Mouse (Mus musculus): Measurements from ENCODE around the gene Nsrp1. TPM values are rescaled to one million over a fixed set of nuclear protein-coding genes. Genes with fewer than 3 reads are reported as not detected.
"Not testable (repeated sequence)": the region's sequence is repeated elsewhere in the genome, so short reads cannot be mapped to it uniquely, and the experiment has no call there.

The Nsrp1 gene
- total RNA-seq (2021) = 10 to 100 TPM; 17.3 to 22.6 TPM

- intact Hi-C loops (cut with DNase I) = no loop called here
- peak; percentile 92 to 93 for DNase-seq (ENCODE audit: low spot score in 2 of 2)
Measured at GRCm38 (mm10) chr11:77078273-77079134, at the start of gene Nsrp1. Gene Nsrp1, minus strand, starts transcription at chr11:77078435.

GRCm38 (mm10) chr11:77111141-77111540 is 32.9 kb upstream of the Nsrp1 start:
- intact Hi-C loops (cut with DNase I) = no loop called here
- no peak for DNase-seq (ENCODE audit: low spot score in 2 of 2)

- no peak for DNase-seq (ENCODE audit: low spot score in 2 of 2)
- intact Hi-C loops (cut with DNase I) = loop anchor here (10.0 kb wide), 1 partner anchor 356 kb away; the partner anchor contains the start of gene Coro6
Measured at GRCm38 (mm10) chr11:77108442-77108841, 30.2 kb upstream of the Nsrp1 start.

- DNase-seq (ENCODE audit: low spot score in 2 of 2) = not testable (repeated sequence)
- intact Hi-C loops (cut with DNase I) = loop anchor here (10.0 kb wide), 1 partner anchor 357 kb away; the partner anchor contains the start of gene Coro6
Measured at GRCm38 (mm10) chr11:77107872-77108271, 29.6 kb upstream of the Nsrp1 start.

- intact Hi-C loops (cut with DNase I) = loop anchor here (10.0 kb wide), 1 partner anchor 358 kb away; the partner anchor contains the start of gene Coro6
- no peak for DNase-seq (ENCODE audit: low spot score in 2 of 2)
Measured at GRCm38 (mm10) chr11:77106961-77107360, 28.7 kb upstream of the Nsrp1 start.

- intact Hi-C loops (cut with DNase I) = loop anchor here (5.0 to 10.0 kb wide), 2 partner anchors 207 to 364 kb away; partner anchors contain the start of gene Coro6
- peak; percentile 65 to 75 for DNase-seq (ENCODE audit: low spot score in 2 of 2)
Measured at GRCm38 (mm10) chr11:77100137-77100937, 22.1 kb upstream of the Nsrp1 start.

- intact Hi-C loops (cut with DNase I) = no loop called here
- DNase-seq (ENCODE audit: low spot score in 2 of 2) = no peak
Measured at GRCm38 (mm10) chr11:77098332-77098972, 20.2 kb upstream of the Nsrp1 start.

- intact Hi-C loops (cut with DNase I) = no loop called here
- no peak for DNase-seq (ENCODE audit: low spot score in 2 of 2)
Measured at GRCm38 (mm10) chr11:77096991-77097390, 18.8 kb upstream of the Nsrp1 start.

- DNase-seq (ENCODE audit: low spot score in 2 of 2) = no peak
- intact Hi-C loops (cut with DNase I) = no loop called here
Measured at GRCm38 (mm10) chr11:77096581-77096980, 18.3 kb upstream of the Nsrp1 start.

GRCm38 (mm10) chr11:77095206-77095605 is 17.0 kb upstream of the Nsrp1 start:
- intact Hi-C loops (cut with DNase I) = no loop called here

GRCm38 (mm10) chr11:77094136-77094535 is 15.9 kb upstream of the Nsrp1 start:
- intact Hi-C loops (cut with DNase I) = loop anchor here (5.0 kb wide), 1 partner anchor 97 kb away; the partner anchor contains the start of gene Slc6a4
- peak in 1 of 2 experiments; percentile 10 for DNase-seq (ENCODE audit: low spot score in 2 of 2)

More at GRCm38 (mm10) chr11:77095206-77095605, 17.0 kb upstream of the Nsrp1 start:
- no peak for DNase-seq (ENCODE audit: low spot score in 2 of 2)

- intact Hi-C loops (cut with DNase I) = loop anchor here (5.0 kb wide), 1 partner anchor 96 kb away; the partner anchor contains the start of gene Slc6a4
- DNase-seq (ENCODE audit: low spot score in 2 of 2) = no peak
Measured at GRCm38 (mm10) chr11:77093208-77093607, 15.0 kb upstream of the Nsrp1 start.

GRCm38 (mm10) chr11:77089162-77089561 is 10.9 kb upstream of the Nsrp1 start:
- intact Hi-C loops (cut with DNase I) = no loop called here
- no peak for DNase-seq (ENCODE audit: low spot score in 2 of 2)

GRCm38 (mm10) chr11:77087004-77087403 is 8.8 kb upstream of the Nsrp1 start:
- DNase-seq (ENCODE audit: low spot score in 2 of 2) = no peak
- intact Hi-C loops (cut with DNase I) = no loop called here

- no peak for DNase-seq (ENCODE audit: low spot score in 2 of 2)
Measured at GRCm38 (mm10) chr11:77084001-77084682, 5.9 kb upstream of the Nsrp1 start.

GRCm38 (mm10) chr11:77079361-77079760 is 1.1 kb upstream of the Nsrp1 start:
- intact Hi-C loops (cut with DNase I) = no loop called here
- no peak for DNase-seq (ENCODE audit: low spot score in 2 of 2)

More at GRCm38 (mm10) chr11:77084001-77084682, 5.9 kb upstream of the Nsrp1 start:
- intact Hi-C loops (cut with DNase I) = no loop called here

GRCm38 (mm10) chr11:77077792-77078191 is 443 bp downstream of the Nsrp1 start:
- peak in 1 of 2 experiments; percentile 21 for DNase-seq (ENCODE audit: low spot score in 2 of 2)
- intact Hi-C loops (cut with DNase I) = no loop called here

GRCm38 (mm10) chr11:77077331-77077730 is 904 bp downstream of the Nsrp1 start:
- DNase-seq (ENCODE audit: low spot score in 2 of 2); intact Hi-C loops (cut with DNase I): not testable (repeated sequence)

- intact Hi-C loops (cut with DNase I) = loop anchor here (5.0 kb wide), 1 partner anchor 73 kb away; the partner anchor contains the start of gene Slc6a4
- DNase-seq (ENCODE audit: low spot score in 2 of 2) = no peak
Measured at GRCm38 (mm10) chr11:77070721-77071120, 7.5 kb downstream of the Nsrp1 start.
